Mouse (Mus musculus) Patski (cell line): ENCODE data around the gene Cdk10. TPM values are rescaled to one million over a fixed set of nuclear protein-coding genes. Genes with fewer than 3 reads are reported as not detected.

Experiments
- ATAC-seq: fragments of 100-300 bp; one replicate; pipeline ENCODE4 v1.8.0; 2021
- CTCF ChIA-PET: fragments of 350-600 bp; sonication (Branson Sonifier 250); formaldehyde crosslinking; loops from one replicate; lab custom pipeline; 2022; ENCODE audit warnings: inconsistent platforms; lab: Charles Lee
- POLR2A ChIA-PET: fragments of 350-600 bp; sonication (Branson Sonifier 250); formaldehyde crosslinking; loops from one replicate; lab custom pipeline; 2022; ENCODE audit warnings: antibody characterized with exemption, inconsistent platforms; lab: Charles Lee
- DNase-seq: peaks from one replicate; pipeline ENCODE4 v3.0.0-alpha.2; 2011; ENCODE audit warnings: low read depth, low spot score
- H3K27me3 ChIP-seq: fragments of 371-371 bp; one replicate; pipeline ENCODE4 v1.5.1; 2021
- CTCF ChIP-seq: fragments of 100-300 bp; IDR thresholded peaks from one replicate; pipeline ENCODE4 v1.5.1; 2021
- in situ Hi-C: fragments of 300-500 bp; cut with MboI; formaldehyde crosslinking; loops from 3 replicates; pipeline ENCODE4 v1.11.1; 2018; ENCODE audit warnings: low pct_unique_long_range_greater_than_20kb, mixed read lengths
- polyA plus RNA-seq: library from polyadenylated mRNA; unstranded; gene quantifications from one replicate; pipeline ENCODE4 v1.2.3, GENCODE M21; 2021

Gene Cdk10
- polyA plus RNA-seq, 1 experiment from 2014 or later: 55.8 TPM

DNA sequence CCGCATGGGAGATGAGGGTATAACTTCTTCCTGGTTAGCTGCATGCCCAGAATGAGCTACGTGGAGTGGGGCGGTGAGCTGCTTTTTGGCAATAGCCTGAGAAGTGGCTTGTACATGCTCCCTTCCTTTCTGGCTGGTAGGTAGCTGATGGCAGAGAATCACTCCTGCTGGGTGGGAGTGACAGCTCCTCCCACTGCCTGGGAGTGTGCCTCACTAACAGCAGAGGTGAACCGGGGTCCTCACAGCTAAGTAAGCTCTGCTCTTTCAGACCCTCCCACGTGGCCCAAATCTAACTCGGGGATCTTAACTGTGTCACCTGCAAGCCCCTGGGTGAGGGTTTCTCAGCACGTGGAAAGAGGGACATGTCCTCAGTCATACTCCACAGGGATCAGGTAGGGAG lies 7.9 kb downstream of the Cdk10 start:
- no peak for ATAC-seq
- no peaks in the 10 kb centered on the region for H3K27me3 ChIP-seq
- ChIA-PET CTCF (no interaction called here), POLR2A (no interaction called here)
- in situ Hi-C loops: no loop called here
- DNase-seq: no peak
- TF ChIP-seq CTCF: no peak

DNA sequence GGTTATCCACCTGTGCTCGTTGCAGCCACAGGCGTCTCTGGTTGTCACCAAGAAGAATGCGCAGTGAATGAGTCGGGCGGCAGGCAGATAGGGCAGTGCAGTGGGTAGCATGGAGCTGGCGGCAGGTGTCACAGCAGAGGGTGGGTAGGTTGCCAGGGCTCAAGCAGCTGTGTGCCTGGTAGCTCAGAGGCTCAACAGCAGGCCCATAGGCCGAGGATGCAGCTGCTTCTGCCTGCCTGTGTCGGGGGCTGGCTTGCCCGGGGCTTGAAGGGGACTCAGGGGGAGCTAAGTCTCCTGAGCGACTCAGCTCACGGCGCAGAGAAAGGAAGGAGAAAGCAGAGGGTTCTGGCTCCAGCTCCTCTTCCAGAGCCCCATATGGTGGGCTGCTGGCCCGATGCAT lies 8.7 kb downstream of the Cdk10 start:
- DNase-seq (no peak), ATAC-seq (no peak)
- in situ Hi-C loops: no loop called here
- no peaks in the 10 kb centered on the region for H3K27me3 ChIP-seq
- POLR2A ChIA-PET: interaction anchor here (1.0 to 1.4 kb wide), 2 partner anchors 10 to 17 kb away, joined by 3 to 4 read pairs; no protein-coding TSS in a partner anchor
- no peak for TF ChIP-seq CTCF
- CTCF ChIA-PET: interaction anchor here (1.0 to 1.3 kb wide), 3 partner anchors 16 to 20 kb away, joined by 3 to 7 read pairs (median 3); partner anchors contain the start of genes Chmp1a and Spata33

DNA sequence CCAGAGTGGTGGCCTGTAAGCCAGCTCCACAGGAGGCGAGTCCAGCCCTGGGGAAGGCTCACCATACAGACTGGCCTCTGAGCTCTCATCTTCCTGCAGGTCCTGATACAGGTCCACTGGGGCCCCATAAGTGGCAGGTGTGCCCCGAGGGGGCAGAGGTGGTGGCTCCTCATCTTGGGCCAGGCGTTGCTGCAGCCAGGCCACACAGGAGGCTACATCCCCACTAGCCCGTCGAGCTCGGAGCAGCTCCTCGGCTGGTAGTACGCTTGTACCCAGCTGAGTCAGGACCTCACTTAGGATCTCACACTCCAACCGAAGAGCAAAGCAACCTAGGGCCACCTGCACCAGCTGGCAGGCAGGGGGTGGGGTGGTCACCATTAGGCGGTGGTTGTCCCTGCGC lies 9.1 kb downstream of the Cdk10 start:
- ATAC-seq (no peak), DNase-seq (no peak)
- TF ChIP-seq CTCF: no peak
- in situ Hi-C loops: no loop called here
- POLR2A ChIA-PET: interaction anchor here (0.5 to 1.4 kb wide), 5 partner anchors 9 to 106 kb away, joined by 3 to 4 read pairs (median 3); partner anchors contain the start of gene Cdk10
- CTCF ChIA-PET: interaction anchor here (1.0 to 1.5 kb wide), 4 partner anchors 8 to 20 kb away, joined by 3 to 7 read pairs (median 4); partner anchors contain the start of genes Chmp1a and Spata33
- H3K27me3 ChIP-seq: no peaks in the 10 kb centered on the region

DNA sequence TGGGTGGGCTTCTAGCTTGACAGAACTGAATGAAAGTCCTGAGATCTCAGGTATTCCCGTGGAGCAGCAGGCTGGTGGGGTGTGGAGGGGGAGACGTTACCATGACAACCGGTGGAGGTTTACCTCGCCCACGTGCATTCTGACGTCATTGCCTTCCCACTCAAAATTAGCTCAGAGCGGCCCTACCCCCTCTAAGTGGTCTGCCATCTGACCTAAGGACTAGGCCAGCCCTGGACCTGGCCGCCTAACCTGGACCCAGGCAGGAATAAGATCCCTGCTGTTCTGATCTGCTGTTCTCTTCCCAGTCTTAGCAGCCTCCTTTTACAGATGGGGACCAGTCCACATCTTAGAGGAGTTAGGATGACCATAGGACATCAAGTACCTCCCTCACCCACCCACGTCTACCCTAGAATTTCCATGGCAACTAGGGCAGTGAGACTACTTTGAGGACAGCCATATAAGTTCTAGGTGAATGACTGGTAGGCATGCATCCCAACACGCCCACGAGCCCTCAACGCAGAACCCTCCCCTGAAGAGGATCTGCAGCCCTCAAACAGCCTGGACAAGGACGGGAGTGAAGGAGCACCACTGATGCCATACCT lies 10.4 kb downstream of the Cdk10 start:
- H3K27me3 ChIP-seq: no peaks in the 10 kb centered on the region
- DNase-seq: no peak
- in situ Hi-C loops: no loop called here
- ChIA-PET POLR2A (interaction anchor here (1.1 to 1.5 kb wide), 4 partner anchors 8 to 20 kb away, joined by 3 to 6 read pairs (median 4); partner anchors contain the start of genes Vps9d1 and Zfp276), CTCF (interaction anchor here (1.3 to 1.5 kb wide), 3 partner anchors 9 to 128 kb away, joined by 3 to 6 read pairs (median 3); no protein-coding TSS in a partner anchor)
- no peak for TF ChIP-seq CTCF
- peak; percentile 3 for ATAC-seq

DNA sequence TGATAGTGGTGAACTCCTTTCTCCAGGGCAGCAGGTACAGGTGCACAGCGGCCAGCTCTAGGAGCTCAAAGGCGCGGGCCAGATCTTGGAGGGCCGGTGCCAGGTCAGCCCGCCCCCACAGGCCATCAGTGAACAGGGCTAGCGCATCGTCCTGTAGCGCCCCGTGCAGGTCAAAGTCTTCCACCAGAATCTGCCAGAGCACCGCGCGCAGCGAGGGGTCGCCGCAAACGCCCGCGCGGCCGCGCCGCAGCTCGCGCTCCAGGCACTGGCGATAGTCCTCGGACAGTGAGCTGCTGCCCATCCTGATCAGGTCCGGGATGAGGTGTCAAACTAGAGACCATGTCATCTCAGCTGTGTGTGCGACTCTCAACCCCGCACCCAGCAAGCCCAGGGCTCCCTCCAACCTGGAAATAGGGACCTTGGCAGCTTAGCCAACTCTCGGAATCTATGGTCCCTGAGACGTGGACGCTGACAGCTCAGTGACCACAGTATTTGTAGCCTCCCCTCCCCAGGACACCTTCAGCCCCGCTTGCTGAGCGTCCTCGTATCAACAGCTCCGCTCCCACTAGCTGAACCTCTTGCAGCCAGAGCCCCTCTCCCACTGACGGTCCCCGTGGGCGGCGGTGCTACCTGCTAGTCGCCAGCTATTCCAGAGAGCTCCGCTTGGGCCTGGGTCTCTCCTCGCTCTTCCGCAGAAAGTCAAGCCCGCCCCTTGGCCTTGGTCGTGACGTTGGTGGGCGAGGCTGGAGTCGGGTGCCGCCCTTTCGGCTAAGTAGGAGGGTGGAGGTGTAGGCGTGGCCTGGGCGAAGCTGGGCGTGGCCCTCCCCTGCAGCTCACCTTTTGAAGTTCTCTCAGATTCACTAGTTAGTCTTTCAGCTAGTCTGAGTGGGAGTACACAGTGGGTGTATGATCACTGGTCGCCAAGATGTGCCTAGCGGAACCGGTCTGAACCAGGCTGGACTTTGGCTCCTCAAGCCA lies 11.2 kb downstream of the Cdk10 start, which contains the start of gene Spata2l:
Spata2l (minus strand) TSS at position 714 of the 978 bp plus-strand sequence.
- ChIA-PET POLR2A (interaction anchor here (0.7 to 1.5 kb wide), 5 partner anchors 9 to 49 kb away, joined by 3 to 6 read pairs (median 4); partner anchors contain the start of genes Vps9d1 and Zfp276), CTCF (interaction anchor here (1.1 to 1.9 kb wide), 5 partner anchors 9 to 129 kb away, joined by 3 to 6 read pairs (median 3); no protein-coding TSS in a partner anchor)
- ATAC-seq (peak; percentile 78), DNase-seq (peak; percentile 17)
- TF ChIP-seq CTCF: no peak
- in situ Hi-C loops: no loop called here
- no peaks in the 10 kb centered on the region for H3K27me3 ChIP-seq

- no peaks in the 10 kb centered on the region for H3K27me3 ChIP-seq
- in situ Hi-C loops: no loop called here
- ATAC-seq (no peak), DNase-seq (no peak)
- ChIA-PET POLR2A (interaction anchor here (0.6 to 1.3 kb wide), 3 partner anchors 11 to 131 kb away, joined by 3 to 4 read pairs (median 4); no protein-coding TSS in a partner anchor), CTCF (no interaction called here)
- TF ChIP-seq CTCF: no peak
Observed at GRCm38 (mm10) chr8:123239398-123239797, 14.8 kb downstream of the Cdk10 start.

GRCm38 (mm10) chr8:123242107-123242923 lies 17.7 kb downstream of the Cdk10 start:
- in situ Hi-C loops: no loop called here
- DNase-seq (no peak), ATAC-seq (no peak)
- TF ChIP-seq CTCF: no peak
- H3K27me3 ChIP-seq: no peaks in the 10 kb centered on the region
- ChIA-PET POLR2A (no interaction called here), CTCF (interaction anchor here (1.1 kb wide), 1 partner anchor 9 kb away, joined by 4 read pairs; no protein-coding TSS in a partner anchor)

DNA sequence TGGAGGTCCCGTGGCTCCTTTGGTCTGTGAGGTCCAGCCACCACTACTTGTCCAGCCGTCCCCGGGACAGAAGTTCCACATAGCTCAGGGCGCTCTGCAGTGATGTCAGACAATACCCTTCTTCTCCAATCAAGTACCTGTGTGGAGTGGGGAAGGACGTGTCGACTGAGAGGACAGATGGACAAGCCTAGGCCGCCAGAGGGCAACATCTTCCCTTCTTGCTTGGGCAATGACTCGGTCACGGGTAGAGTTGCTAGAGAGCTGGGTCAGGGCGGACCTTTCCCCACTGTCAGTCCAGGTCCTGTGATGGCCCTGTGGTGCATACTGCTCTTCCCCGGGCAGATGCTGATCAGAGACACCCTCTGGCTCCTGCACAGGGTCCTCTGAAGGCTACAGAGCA lies 18.4 kb downstream of the Cdk10 start:
- DNase-seq (no peak), ATAC-seq (no peak)
- in situ Hi-C loops: no loop called here
- POLR2A ChIA-PET: interaction anchor here (0.6 kb wide), 1 partner anchor 9 kb away, joined by 3 read pairs; no protein-coding TSS in a partner anchor
- no peaks in the 10 kb centered on the region for H3K27me3 ChIP-seq
- no peak for TF ChIP-seq CTCF
- CTCF ChIA-PET: no interaction called here

DNA sequence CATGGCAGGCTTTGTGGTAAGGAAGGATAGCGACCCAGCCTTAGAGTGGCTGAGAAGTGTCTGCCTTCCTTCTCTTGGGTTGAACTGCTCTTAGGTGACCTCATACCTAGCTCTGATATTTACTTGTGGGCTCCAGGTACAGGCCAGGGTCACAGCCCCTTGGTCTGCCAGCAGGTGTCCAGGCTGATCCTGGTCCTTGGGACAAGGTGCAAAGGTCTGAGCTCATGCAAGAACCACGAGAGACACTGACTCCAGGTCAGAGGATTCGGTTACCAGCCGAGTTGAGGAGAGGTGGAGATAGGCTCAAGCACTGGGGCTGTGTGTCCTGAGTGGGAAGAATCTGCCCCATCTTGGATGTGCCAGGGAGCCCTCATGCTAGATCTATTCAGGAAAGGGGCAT lies 19.7 kb downstream of the Cdk10 start:
- DNase-seq: no peak
- TF ChIP-seq CTCF: no peak
- ChIA-PET POLR2A (interaction anchor here (1.3 kb wide), 1 partner anchor 8 kb away, joined by 4 read pairs; the partner anchor contains the start of gene Spata2l), CTCF (no interaction called here)
- ATAC-seq: no peak
- in situ Hi-C loops: no loop called here
- H3K27me3 ChIP-seq: no peaks in the 10 kb centered on the region
